In genomic region chr15:81523169-81523871, GRCm38 (mm10) we compare ENCODE assay signal across 8 mouse cellular contexts. TPM values are rescaled to one million over a fixed set of nuclear protein-coding genes. Genes with fewer than 3 reads are reported as not detected.
DNase-seq lines count a peak whose midpoint lies in the region; ATAC-seq and TF ChIP-seq lines count a peak whose summit lies in the region.

No protein-coding gene starts in this region.

- under 1% methylated on average over 41 of the region's 41 CpGs for WGBS in forebrain, embryonic 16.5 days
- WGBS in lung, embryonic 15.5 days: 0% methylated on average over 41 of the region's 41 CpGs

- peaks cover 13 to 19% of the 10 kb centered on the region in 2 experiments for H3K4me1 ChIP-seq in ES-E14 (ENCODE audit: control insufficient read depth in 2 of 2, insufficient read depth in 2 of 2, low read length in 2 of 2, poor library complexity in 1 of 2)
- H3K4me1 ChIP-seq in forebrain, embryonic 16.5 days (replicated peaks; ENCODE audit: control insufficient read depth, insufficient read depth, low read length): peaks cover 7% of the 10 kb centered on the region; the same call in 1 of the 2 replicates
- 0 out of 2 replicates have a peak, but pooled peaks cover 8% of the 10 kb centered on the region for H3K4me1 ChIP-seq in lung, embryonic 15.5 days

- peak; percentile 91 for DNase-seq in ES-E14 (ENCODE audit: low read depth, low spot score)
- DNase-seq in cerebellum, adult 11-12 months: peak; percentile 92
- DNase-seq in heart, postnatal 4 days: peak; percentile 97
- peak; percentile 84 to 86 for DNase-seq in layer of hippocampus, adult 8-10 months (ENCODE audit: low spot score in 2 of 2)
- peak; percentile 95 for DNase-seq in ovary, adult 18-20 months (ENCODE audit: low spot score)
- peak; percentile 95 for DNase-seq in thymus, postnatal 0 days (ENCODE audit: low spot score)

- peak; percentile 97 for ATAC-seq in forebrain, embryonic 16.5 days
- peak; percentile 97 for ATAC-seq in lung, embryonic 15.5 days (ENCODE audit: borderline replicate concordance, extremely low read depth, low FRiP score, low TSS enrichment)

- H3K27ac ChIP-seq in ES-E14 (ENCODE audit: insufficient read depth, low read depth, low read length, poor library complexity, severe bottlenecking): peak overlapping the region; percentile 99
- peak overlapping the region; percentile 62 for H3K27ac ChIP-seq in forebrain, embryonic 16.5 days (ENCODE audit: low read length)
- H3K27ac ChIP-seq in lung, embryonic 15.5 days: peak overlapping the region; percentile 99

- H3K9me3 ChIP-seq in ES-E14 (ENCODE audit: control insufficient read depth, insufficient read depth, low read depth, low read length): no peaks in the 10 kb centered on the region
- no peaks in the 10 kb centered on the region for H3K9me3 ChIP-seq in forebrain, embryonic 16.5 days (ENCODE audit: control insufficient read depth, low read length)
- no peaks in the 10 kb centered on the region for H3K9me3 ChIP-seq in lung, embryonic 15.5 days

- H3K27me3 ChIP-seq in forebrain, embryonic 16.5 days (replicated peaks; ENCODE audit: control insufficient read depth, insufficient read depth, low read length): no peaks in the 10 kb centered on the region
- no peaks in the 10 kb centered on the region for H3K27me3 ChIP-seq in lung, embryonic 15.5 days

- in situ Hi-C loops in ES-E14 (cut with MboI; ENCODE audit: low sequenced_read_pairs in 2 of 2, unreplicated experiment in 2 of 2): no loop called here

- no peaks in the 10 kb centered on the region for H3K36me3 ChIP-seq in ES-E14 (ENCODE audit: control insufficient read depth, insufficient read depth, low read length, poor library complexity, severe bottlenecking)
- no peaks in the 10 kb centered on the region for H3K36me3 ChIP-seq in forebrain, embryonic 16.5 days (ENCODE audit: control insufficient read depth, insufficient read depth)
- H3K36me3 ChIP-seq in lung, embryonic 15.5 days: no peaks in the 10 kb centered on the region

- peak overlapping the region; percentile 72 to 81 for H3K4me3 ChIP-seq in ES-E14 (ENCODE audit: insufficient read depth in 1 of 2, low read depth in 1 of 2, low read length in 2 of 2, poor library complexity in 1 of 2, severe bottlenecking in 1 of 2)
- H3K4me3 ChIP-seq in forebrain, embryonic 16.5 days (replicated peaks; ENCODE audit: low read length): peak overlapping the region; percentile 45
- H3K4me3 ChIP-seq in lung, embryonic 15.5 days: peak overlapping the region; percentile 70

- peak overlapping the region; percentile 71 for H3K4me2 ChIP-seq in forebrain, embryonic 16.5 days (ENCODE audit: low read length)
- peak overlapping the region; percentile 98 for H3K4me2 ChIP-seq in lung, embryonic 15.5 days

- peak overlapping the region; percentile 95 for H3K9ac ChIP-seq in ES-E14 (ENCODE audit: insufficient read depth, low read depth, low read length, poor library complexity, severe bottlenecking)
- H3K9ac ChIP-seq in forebrain, embryonic 16.5 days (replicated peaks; ENCODE audit: low read depth, low read length): peak overlapping the region; percentile 72
- H3K9ac ChIP-seq in lung, embryonic 15.5 days: peak overlapping the region; percentile 73

TF ChIP-seq in ES-E14, 5 proteins besides CTCF, POLR2A, EP300 and RAD21:
- no peak for TF ChIP-seq HCFC1 (IDR thresholded peaks at IDR 0.05; ENCODE audit: borderline replicate concordance, insufficient read depth, low read length)
- no peak for TF ChIP-seq MAFK (IDR thresholded peaks at IDR 0.05; ENCODE audit: insufficient read depth, low read depth, low read length)
- TF ChIP-seq ZC3H11A (IDR thresholded peaks at IDR 0.05; ENCODE audit: borderline replicate concordance, low read depth, low read length): no peak
- TF ChIP-seq CHD2 (IDR thresholded peaks at IDR 0.05; ENCODE audit: low read depth, low read length): no peak
TF ChIP-seq in ES-E14: peak in this region for 0.

RNA-seq across cellular contexts. Expression of gene Rbx1, which starts 57.2 kb away (rescaled TPM):
- total RNA-seq in ES-E14 (2012; rRNA removed): 179 and 282 TPM in 2 replicates
- polyA plus RNA-seq in forebrain, embryonic 16.5 days (2015; fragmentation: Nextera tagmentation; extraction: Ambion mirVana): 449 and 466 TPM in 2 replicates
- 100 to 1,000 TPM; 166 to 176 TPM for total RNA-seq in heart, postnatal 4 days (2021)
- total RNA-seq in layer of hippocampus, adult 8-10 months (2022): 100 to 1,000 TPM; 129 to 138 (median 132) TPM
- polyA plus RNA-seq in lung, embryonic 15.5 days (2015; fragmentation: Nextera tagmentation; extraction: Ambion mirVana): 458 and 521 TPM in 2 replicates
- 650 and 668 TPM in 2 replicates for polyA plus RNA-seq in thymus, postnatal 0 days (2015; fragmentation: Nextera tagmentation; extraction: Ambion mirVana)

Comparison
In these comparisons a context has a peak if more than half of its experiments do, and no peak if none do; other contexts are left out.
1. Peak in every context shown above with its lines: DNase-seq, ATAC-seq, H3K4me3 ChIP-seq and H3K27ac ChIP-seq.